Mouse (Mus musculus) gastrocnemius, adult 18-20 months (tissue): ENCODE data around the gene Ccdc183. TPM values are rescaled to one million over a fixed set of nuclear protein-coding genes. Genes with fewer than 3 reads are reported as not detected.

Experiments
- total RNA-seq, 2 experiments: library from RNA; stranded (reverse); gene quantifications; 2 replicates each; pipeline ENCODE4 v1.2.3; 2021

The Ccdc183 gene
- total RNA-seq, 2 experiments from 2014 or later = not detected

Other genes starting within 250 kb of the Ccdc183 start
- gene Sapcd2, start 245.4 kb downstream of the Ccdc183 start, total RNA-seq = not detected
- gene Entpd2, start 221.8 kb downstream of the Ccdc183 start, total RNA-seq = 1 to 10 TPM; 6.2 to 8.3 TPM
- 10 to 100 TPM; 15.8 to 19.0 TPM for gene Npdc1, start 218.3 kb downstream of the Ccdc183 start, total RNA-seq
- gene Fut7, start 194.4 kb downstream of the Ccdc183 start, total RNA-seq = not detected
- 10 to 100 TPM; 14.1 to 15.5 TPM for gene Abca2, start 189.0 kb downstream of the Ccdc183 start, total RNA-seq
- gene Clic3, start 160.8 kb downstream of the Ccdc183 start, total RNA-seq = 1 to 10 TPM in 1 of 2 experiments, under 1 TPM in 1; 0.39 to 1.0 TPM
- 10 to 100 TPM; 13.7 to 15.1 TPM for gene Paxx, start 156.6 kb downstream of the Ccdc183 start, total RNA-seq
- gene Ptgds, start 147.6 kb downstream of the Ccdc183 start, total RNA-seq = not detected
- not detected for gene Lcn12, start 123.8 kb downstream of the Ccdc183 start, total RNA-seq
- gene Fbxw5, start 116.9 kb downstream of the Ccdc183 start, total RNA-seq = 10 to 100 TPM; 81.5 to 84.3 TPM
- gene C8g, start 116.0 kb downstream of the Ccdc183 start, total RNA-seq = 1 to 10 TPM; 2.0 to 2.1 TPM
- gene Traf2, start 70.7 kb downstream of the Ccdc183 start, total RNA-seq = 10 to 100 TPM; 13.7 to 15.1 TPM
- gene Edf1, start 59.8 kb downstream of the Ccdc183 start, total RNA-seq = 100 to 1,000 TPM; 179 to 182 TPM
- gene Mamdc4, start 42.8 kb downstream of the Ccdc183 start, total RNA-seq = under 1 TPM; 0.12 to 0.34 TPM
- 10 to 100 TPM; 54.6 to 57.5 TPM for gene Phpt1, start 42.5 kb downstream of the Ccdc183 start, total RNA-seq
- gene Ajm1, start 35.9 kb downstream of the Ccdc183 start, total RNA-seq = not detected
- gene Rabl6, start 9.2 kb downstream of the Ccdc183 start, total RNA-seq = 10 to 100 TPM; 75.3 to 82.5 TPM
- gene Tmem141, start 4.3 kb upstream of the Ccdc183 start, total RNA-seq = 10 to 100 TPM; 17.1 to 17.3 TPM
- 1 to 10 TPM; 2.4 to 3.0 TPM for gene Fcna, start 10.4 kb upstream of the Ccdc183 start, total RNA-seq
- 1 to 10 TPM; 4.5 to 5.0 TPM for gene Lcn8, start 35.4 kb upstream of the Ccdc183 start, total RNA-seq
- gene Lcn5, start 40.3 kb upstream of the Ccdc183 start, total RNA-seq = not detected
- not detected for gene Lcn6, start 59.1 kb upstream of the Ccdc183 start, total RNA-seq
- not detected for gene Lcn10, start 65.0 kb upstream of the Ccdc183 start, total RNA-seq
- gene Obp2a, start 82.4 kb upstream of the Ccdc183 start, total RNA-seq = not detected
- 10 to 100 TPM; 15.6 to 16.3 TPM for gene Bmyc, start 89.1 kb upstream of the Ccdc183 start, total RNA-seq
- gene Obp2b, start 119.3 kb upstream of the Ccdc183 start, total RNA-seq = not detected
- not detected for gene Lcn3, start 147.9 kb upstream of the Ccdc183 start, total RNA-seq
- gene Lcn11, start 159.3 kb upstream of the Ccdc183 start, total RNA-seq = not detected
- gene Gm13539, start 164.6 kb upstream of the Ccdc183 start, total RNA-seq = not detected
- gene Glt6d1, start 198.2 kb upstream of the Ccdc183 start, total RNA-seq = not detected
- gene Lcn9, start 205.5 kb upstream of the Ccdc183 start, total RNA-seq = not detected
- not detected for gene Sohlh1, start 229.6 kb upstream of the Ccdc183 start, total RNA-seq
- under 1 TPM; 0.34 to 0.47 TPM for gene Kcnt1, start 246.1 kb upstream of the Ccdc183 start, total RNA-seq